Mouse (Mus musculus) thymus, adult 2 months (tissue): ENCODE measurements around the gene Runx3.
"Not testable (repeated sequence)": the region's sequence is repeated elsewhere in the genome, so short reads cannot be mapped to it uniquely, and the experiment has no call there.

Experiments
- CTCF ChIP-seq: fragments of 200-500 bp; IDR thresholded peaks from 2 replicates; pipeline ENCODE4 v1.5.1; 2012; ENCODE audit warnings: mild to moderate bottlenecking, control low read depth, low read length, moderate library complexity, borderline replicate concordance; ENCODE audit not compliant: control insufficient read depth, poor library complexity, insufficient read depth; ENCODE audit errors: extremely low read depth
- POLR2A ChIP-seq: fragments of 200-500 bp; IDR thresholded peaks from 2 replicates; pipeline ENCODE4 v1.6.1; 2012; ENCODE audit warnings: mild to moderate bottlenecking, low read length, control low read depth, moderate library complexity; ENCODE audit not compliant: control insufficient read depth, poor library complexity, insufficient read depth; ENCODE audit errors: extremely low read depth

GRCm38 (mm10) chr4:135184277-135184676, 63.8 kb downstream of the Runx3 start:
- TF ChIP-seq POLR2A, CTCF: not testable (repeated sequence)
